Mouse (Mus musculus): ENCODE measurements around the gene Shox2. TPM values are rescaled to one million over a fixed set of nuclear protein-coding genes. Genes with fewer than 3 reads are reported as not detected.

The Shox2 gene
- polyA plus RNA-seq (2014; fragmentation: Illumina TruSeq; extraction: RNeasy Lipid Tissue Mini Kit (QIAGEN cat#74804); ENCODE audit: low read depth, low replicate concordance), result not detected

DNA sequence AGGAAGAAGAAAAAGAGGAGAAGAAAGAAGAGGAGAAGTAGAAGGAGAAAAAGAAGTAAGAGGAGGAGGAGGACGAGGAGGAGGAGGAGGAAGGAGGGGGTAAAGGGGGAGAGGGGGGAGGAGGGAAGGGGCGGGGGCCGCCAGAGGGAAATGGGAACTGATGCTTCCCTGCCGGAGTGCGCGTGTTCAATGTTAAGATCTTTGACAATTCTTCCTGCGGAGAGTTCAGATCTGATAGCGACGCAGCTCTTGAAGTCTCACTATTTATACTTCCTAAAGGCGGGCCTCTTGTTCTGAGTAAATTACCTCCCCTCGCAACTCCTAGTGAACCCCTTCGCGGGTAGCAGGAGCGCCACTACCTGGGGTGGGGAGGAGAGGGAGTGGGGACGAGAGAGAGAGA is at the start of gene Shox2:
Gene Shox2, minus strand, starts transcription at position 66 of the 400 bp plus-strand sequence.

DNA sequence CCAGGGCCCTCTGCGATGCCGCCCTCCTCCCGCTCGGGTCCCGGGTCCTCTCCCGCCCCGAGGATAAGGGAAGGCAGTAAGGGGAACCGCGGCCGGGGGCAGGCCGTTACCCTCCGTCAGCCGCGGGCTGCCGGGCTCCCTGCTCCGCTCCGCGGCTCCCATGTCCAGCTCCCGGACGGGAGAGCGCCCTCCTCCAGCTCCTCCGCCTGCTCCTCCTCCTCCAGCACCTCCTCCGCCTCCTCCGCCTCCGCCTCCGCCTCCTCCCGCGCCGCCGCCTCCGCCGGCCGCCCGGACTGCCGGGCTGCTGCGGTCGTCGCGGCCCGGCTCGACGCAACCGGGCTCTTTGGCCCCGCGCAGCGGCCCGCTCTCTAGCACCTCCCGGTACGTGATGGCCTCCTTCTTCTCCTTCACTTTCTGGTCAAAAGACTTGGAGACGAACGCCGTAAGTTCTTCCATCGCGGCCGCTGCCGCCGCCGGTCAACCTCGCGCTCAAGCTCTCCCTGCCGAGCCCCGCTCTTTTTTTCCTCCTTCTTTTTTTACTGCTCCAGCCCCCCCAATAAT is 390 bp downstream of the Shox2 start, which contains the start of gene Rsrc1:
Gene Rsrc1, plus strand, starts transcription at position 290 of the 561 bp plus-strand sequence.

Other genes with a start within 250 kb of the Shox2 start
- gene Rsrc1, start 381 bp downstream of the Shox2 start, polyA plus RNA-seq (2014; fragmentation: Illumina TruSeq; extraction: RNeasy Lipid Tissue Mini Kit (QIAGEN cat#74804); ENCODE audit: low read depth, low replicate concordance), result 28.0 TPM

All from sigmoid colon, adult 10 weeks (tissue).